Mouse (Mus musculus): Measurements from ENCODE around the gene Pck2. TPM values are rescaled to one million over a fixed set of nuclear protein-coding genes. Genes with fewer than 3 reads are reported as not detected.

The Pck2 gene
- polyA plus RNA-seq, 1 experiment from 2014 or later = 48.2 TPM

- H3K27ac ChIP-seq (replicated peaks) = no peak overlapping the region
- no peaks in the 10 kb centered on the region for H3K9me3 ChIP-seq (replicated peaks)
- H3K4me1 ChIP-seq = peaks cover 12% of the 10 kb centered on the region
- no peak for ATAC-seq (ENCODE audit: insufficient number of reproducible peaks, low FRiP score, low TSS enrichment, low read depth)
- no peaks in the 10 kb centered on the region for H3K36me3 ChIP-seq
- H3K9ac ChIP-seq = no peak overlapping the region
- no peaks in the 10 kb centered on the region for H3K27me3 ChIP-seq
- no peak overlapping the region for H3K4me3 ChIP-seq (replicated peaks)
- 50% methylated on average over 6 of the region's 6 CpGs for WGBS
- no peak overlapping the region for H3K4me2 ChIP-seq (replicated peaks)
These were observed 3.8 kb upstream of the Pck2 start for GRCm38 (mm10) chr14:55536116-55536745.

- H3K4me2 ChIP-seq (replicated peaks) = peak overlapping the region; percentile 82
- H3K9me3 ChIP-seq (replicated peaks) = no peaks in the 10 kb centered on the region
- no peaks in the 10 kb centered on the region for H3K27me3 ChIP-seq
- H3K36me3 ChIP-seq = peaks cover 24% of the 10 kb centered on the region
- peak overlapping the region; percentile 59 for H3K4me3 ChIP-seq (replicated peaks)
- H3K4me1 ChIP-seq = peaks cover 22% of the 10 kb centered on the region
- peak; percentile 22 for ATAC-seq (ENCODE audit: insufficient number of reproducible peaks, low FRiP score, low TSS enrichment, low read depth)
- WGBS = 4% methylated on average over 10 of the region's 10 CpGs
- H3K9ac ChIP-seq = peak overlapping the region; percentile 69
- H3K27ac ChIP-seq (replicated peaks) = peak overlapping the region; percentile 90
These were observed 788 bp downstream of the Pck2 start for GRCm38 (mm10) chr14:55540787-55541321.

- H3K4me2 ChIP-seq (replicated peaks) = no peak overlapping the region
- H3K36me3 ChIP-seq = peaks cover 33% of the 10 kb centered on the region
- no peak overlapping the region for H3K9ac ChIP-seq
- H3K27ac ChIP-seq (replicated peaks) = no peak overlapping the region
- ATAC-seq (ENCODE audit: insufficient number of reproducible peaks, low FRiP score, low TSS enrichment, low read depth) = no peak
- H3K4me1 ChIP-seq = peaks cover 22% of the 10 kb centered on the region
- H3K27me3 ChIP-seq = no peaks in the 10 kb centered on the region
- H3K9me3 ChIP-seq (replicated peaks) = no peaks in the 10 kb centered on the region
- no peak overlapping the region for H3K4me3 ChIP-seq (replicated peaks)
- 97% methylated on average over 12 of the region's 12 CpGs for WGBS
These were observed 2.2 kb downstream of the Pck2 start for GRCm38 (mm10) chr14:55542268-55542667.

GRCm38 (mm10) chr14:55544334-55544733 lies 4.3 kb downstream of the Pck2 start:
- H3K4me3 ChIP-seq (replicated peaks) = no peak overlapping the region
- H3K27me3 ChIP-seq = no peaks in the 10 kb centered on the region

GRCm38 (mm10) chr14:55550191-55550590 lies 10.1 kb downstream of the Pck2 start:
- no peaks in the 10 kb centered on the region for H3K27me3 ChIP-seq
- H3K9ac ChIP-seq = no peak overlapping the region
- no peaks in the 10 kb centered on the region for H3K9me3 ChIP-seq (replicated peaks)
- ATAC-seq (ENCODE audit: insufficient number of reproducible peaks, low FRiP score, low TSS enrichment, low read depth) = no peak
- no peak overlapping the region for H3K27ac ChIP-seq (replicated peaks)
- no peaks in the 10 kb centered on the region for H3K4me1 ChIP-seq
- H3K36me3 ChIP-seq = peaks cover 43% of the 10 kb centered on the region
- H3K4me3 ChIP-seq (replicated peaks) = no peak overlapping the region
- WGBS = 82% methylated on average over 6 of the region's 6 CpGs
- H3K4me2 ChIP-seq (replicated peaks) = no peak overlapping the region

More at GRCm38 (mm10) chr14:55544334-55544733, 4.3 kb downstream of the Pck2 start:
- no peak for ATAC-seq (ENCODE audit: insufficient number of reproducible peaks, low FRiP score, low TSS enrichment, low read depth)
- H3K36me3 ChIP-seq = peaks cover 54% of the 10 kb centered on the region
- H3K9me3 ChIP-seq (replicated peaks) = no peaks in the 10 kb centered on the region
- H3K4me2 ChIP-seq (replicated peaks) = no peak overlapping the region
- H3K4me1 ChIP-seq = peaks cover 22% of the 10 kb centered on the region
- 76% methylated on average over 9 of the region's 9 CpGs for WGBS
- no peak overlapping the region for H3K27ac ChIP-seq (replicated peaks)
- no peak overlapping the region for H3K9ac ChIP-seq

GRCm38 (mm10) chr14:55551347-55551746 lies 11.3 kb downstream of the Pck2 start:
- H3K4me2 ChIP-seq (replicated peaks) = no peak overlapping the region
- peaks cover 35% of the 10 kb centered on the region for H3K36me3 ChIP-seq
- H3K4me1 ChIP-seq = no peaks in the 10 kb centered on the region
- H3K27me3 ChIP-seq = no peaks in the 10 kb centered on the region
- WGBS = 73% methylated on average over 5 of the region's 5 CpGs
- no peaks in the 10 kb centered on the region for H3K9me3 ChIP-seq (replicated peaks)
- no peak overlapping the region for H3K27ac ChIP-seq (replicated peaks)
- H3K4me3 ChIP-seq (replicated peaks) = no peak overlapping the region
- no peak for ATAC-seq (ENCODE audit: insufficient number of reproducible peaks, low FRiP score, low TSS enrichment, low read depth)
- H3K9ac ChIP-seq = no peak overlapping the region

- whole genome bisulfite sequencing = 86% methylated on average over 8 of the region's 8 CpGs
- no peak for ATAC-seq (ENCODE audit: insufficient number of reproducible peaks, low FRiP score, low TSS enrichment, low read depth)
These were observed 11.7 kb downstream of the Pck2 start for GRCm38 (mm10) chr14:55551794-55552193.

GRCm38 (mm10) chr14:55554635-55555034 lies 14.6 kb downstream of the Pck2 start:
- no peak for ATAC-seq (ENCODE audit: insufficient number of reproducible peaks, low FRiP score, low TSS enrichment, low read depth)
- H3K36me3 ChIP-seq = peaks cover 7% of the 10 kb centered on the region; the same call in 1 of the 2 replicates
- no peaks in the 10 kb centered on the region for H3K27me3 ChIP-seq
- no peaks in the 10 kb centered on the region for H3K9me3 ChIP-seq (replicated peaks)
- no peak overlapping the region for H3K4me2 ChIP-seq (replicated peaks)
- no peaks in the 10 kb centered on the region for H3K4me1 ChIP-seq
- no peak overlapping the region for H3K27ac ChIP-seq (replicated peaks)
- no peak overlapping the region for H3K4me3 ChIP-seq (replicated peaks)
- no peak overlapping the region for H3K9ac ChIP-seq

More at GRCm38 (mm10) chr14:55551794-55552193, 11.7 kb downstream of the Pck2 start:
- Histone ChIP-seq H3K36me3 (peaks cover 32% of the 10 kb centered on the region), H3K4me1 (no peaks in the 10 kb centered on the region), H3K4me3 (replicated peaks) (no peak overlapping the region), H3K27me3 (no peaks in the 10 kb centered on the region), H3K4me2 (replicated peaks) (no peak overlapping the region), H3K9me3 (replicated peaks) (no peaks in the 10 kb centered on the region), H3K9ac (no peak overlapping the region), H3K27ac (replicated peaks) (no peak overlapping the region)

GRCm38 (mm10) chr14:55555788-55556187 lies 15.7 kb downstream of the Pck2 start:
- H3K27me3 ChIP-seq = no peaks in the 10 kb centered on the region
- H3K4me1 ChIP-seq = no peaks in the 10 kb centered on the region
- no peak for ATAC-seq (ENCODE audit: insufficient number of reproducible peaks, low FRiP score, low TSS enrichment, low read depth)
- no peak overlapping the region for H3K4me2 ChIP-seq (replicated peaks)
- whole genome bisulfite sequencing = 84% methylated on average over 3 of the region's 3 CpGs
- no peak overlapping the region for H3K4me3 ChIP-seq (replicated peaks)
- no peak overlapping the region for H3K27ac ChIP-seq (replicated peaks)
- 0 out of 2 replicates have a peak, but pooled peaks cover under 1% of the 10 kb centered on the region for H3K36me3 ChIP-seq
- H3K9ac ChIP-seq = no peak overlapping the region
- H3K9me3 ChIP-seq (replicated peaks) = no peaks in the 10 kb centered on the region

- Histone ChIP-seq H3K4me1 (peaks cover 11% of the 10 kb centered on the region), H3K4me3 (replicated peaks) (no peak overlapping the region), H3K27me3 (no peaks in the 10 kb centered on the region), H3K9ac (no peak overlapping the region), H3K27ac (replicated peaks) (no peak overlapping the region), H3K9me3 (replicated peaks) (no peaks in the 10 kb centered on the region), H3K4me2 (replicated peaks) (no peak overlapping the region), H3K36me3 (no peaks in the 10 kb centered on the region)
- ATAC-seq (ENCODE audit: insufficient number of reproducible peaks, low FRiP score, low TSS enrichment, low read depth) = no peak
- WGBS = 25% methylated on average over 5 of the region's 5 CpGs
These were observed 16.9 kb downstream of the Pck2 start for GRCm38 (mm10) chr14:55557003-55557402.

- Histone ChIP-seq H3K36me3 (no peaks in the 10 kb centered on the region), H3K4me1 (peaks cover 14% of the 10 kb centered on the region), H3K4me3 (replicated peaks) (no peak overlapping the region), H3K4me2 (replicated peaks) (no peak overlapping the region), H3K27me3 (no peaks in the 10 kb centered on the region), H3K27ac (replicated peaks) (no peak overlapping the region), H3K9me3 (replicated peaks) (no peaks in the 10 kb centered on the region), H3K9ac (no peak overlapping the region)
- no peak for ATAC-seq (ENCODE audit: insufficient number of reproducible peaks, low FRiP score, low TSS enrichment, low read depth)
- 94% methylated on average over 3 of the region's 3 CpGs for WGBS
These were observed 17.5 kb downstream of the Pck2 start for GRCm38 (mm10) chr14:55557587-55557986.

Measured in embryonic facial prominence, embryonic 15.5 days (tissue).